Mouse (Mus musculus): Measurements from ENCODE around the gene Smpd2. TPM values are rescaled to one million over a fixed set of nuclear protein-coding genes. Genes with fewer than 3 reads are reported as not detected.
"Not testable (repeated sequence)": the region's sequence is repeated elsewhere in the genome, so short reads cannot be mapped to it uniquely, and the experiment has no call there.

Gene Smpd2
- polyA plus RNA-seq, 1 experiment from 2014 or later: 51.5 TPM

- peak; percentile 63 for TF ChIP-seq EP300 (optimal IDR thresholded peaks at IDR 0.05)
- TF ChIP-seq CTCF (IDR thresholded peaks at IDR 0.05; ENCODE audit: low read depth): peak; percentile 6; the same call in 1 of the 2 replicates
- Histone ChIP-seq H3K4me1 (replicated peaks; ENCODE audit: control insufficient read depth, insufficient read depth) (no peaks in the 10 kb centered on the region), H3K9me3 (ENCODE audit: control insufficient read depth, low read length) (no peaks in the 10 kb centered on the region), H3K4me3 (ENCODE audit: low read depth, low read length) (peak within 1 kb of the TSS; percentile 92), H3K36me3 (ENCODE audit: control insufficient read depth, insufficient read depth, low read length) (no peaks in the 10 kb centered on the region), H3K27ac (replicated peaks) (peak within 1 kb of the TSS; percentile 98), H3K9ac (ENCODE audit: low read length) (peak within 1 kb of the TSS; percentile 96), H3K27me3 (ENCODE audit: control insufficient read depth, insufficient read depth, low read length) (no peaks in the 10 kb centered on the region), H3K4me2 (replicated peaks; ENCODE audit: low read depth) (peak within 1 kb of the TSS; percentile 65)
- ATAC-seq (ENCODE audit: low FRiP score, low TSS enrichment): peak; percentile 94
- DNase-seq (ENCODE audit: low spot score): peak; percentile 94
- under 1% methylated on average over 63 of the region's 69 CpGs for WGBS
Measured at GRCm38 (mm10) chr10:41518981-41519618, 28.9 kb upstream of the Smpd2 start, which contains the start of gene Cd164. Gene Cd164, plus strand, starts transcription at chr10:41519414.

GRCm38 (mm10) chr10:41518508-41518980, 28.4 kb upstream of the Smpd2 start:
- under 1% methylated on average over 23 of the region's 23 CpGs for WGBS
- Histone ChIP-seq H3K9me3 (ENCODE audit: control insufficient read depth, low read length) (no peaks in the 10 kb centered on the region), H3K36me3 (ENCODE audit: control insufficient read depth, insufficient read depth, low read length) (no peaks in the 10 kb centered on the region), H3K9ac (ENCODE audit: low read length) (peak overlapping the region; percentile 62), H3K4me1 (replicated peaks; ENCODE audit: control insufficient read depth, insufficient read depth) (no peaks in the 10 kb centered on the region), H3K27me3 (ENCODE audit: control insufficient read depth, insufficient read depth, low read length) (no peaks in the 10 kb centered on the region), H3K4me3 (ENCODE audit: low read depth, low read length) (peak overlapping the region; percentile 92), H3K27ac (replicated peaks) (peak overlapping the region; percentile 98), H3K4me2 (replicated peaks; ENCODE audit: low read depth) (peak overlapping the region; percentile 65)
- no peak for TF ChIP-seq EP300 (optimal IDR thresholded peaks at IDR 0.05)
- peak; percentile 80 for TF ChIP-seq CTCF (IDR thresholded peaks at IDR 0.05; ENCODE audit: low read depth)
- DNase-seq (ENCODE audit: low spot score) (peak; percentile 82), ATAC-seq (ENCODE audit: low FRiP score, low TSS enrichment) (peak; percentile 73)

- Histone ChIP-seq H3K9me3 (ENCODE audit: control insufficient read depth, low read length) (no peaks in the 10 kb centered on the region), H3K9ac (ENCODE audit: low read length) (no peak overlapping the region), H3K4me3 (ENCODE audit: low read depth, low read length) (no peak overlapping the region), H3K4me2 (replicated peaks; ENCODE audit: low read depth) (no peak overlapping the region), H3K27ac (replicated peaks) (no peak overlapping the region), H3K4me1 (replicated peaks; ENCODE audit: control insufficient read depth, insufficient read depth) (no peaks in the 10 kb centered on the region), H3K36me3 (ENCODE audit: control insufficient read depth, insufficient read depth, low read length) (no peaks in the 10 kb centered on the region), H3K27me3 (ENCODE audit: control insufficient read depth, insufficient read depth, low read length) (no peaks in the 10 kb centered on the region)
- ATAC-seq (ENCODE audit: low FRiP score, low TSS enrichment) (no peak), DNase-seq (ENCODE audit: low spot score) (no peak)
- TF ChIP-seq CTCF (IDR thresholded peaks at IDR 0.05; ENCODE audit: low read depth) (no peak), EP300 (optimal IDR thresholded peaks at IDR 0.05) (no peak)
Measured at GRCm38 (mm10) chr10:41514921-41515320, 24.8 kb upstream of the Smpd2 start.

- DNase-seq (ENCODE audit: low spot score): no peak
- no peaks in the 10 kb centered on the region for H3K9me3 ChIP-seq (ENCODE audit: control insufficient read depth, low read length)
Measured at GRCm38 (mm10) chr10:41514301-41514700, 24.1 kb upstream of the Smpd2 start.

GRCm38 (mm10) chr10:41509160-41509559, 19.0 kb upstream of the Smpd2 start:
- Histone ChIP-seq H3K27me3 (ENCODE audit: control insufficient read depth, insufficient read depth, low read length) (no peaks in the 10 kb centered on the region), H3K36me3 (ENCODE audit: control insufficient read depth, insufficient read depth, low read length) (no peaks in the 10 kb centered on the region), H3K4me3 (ENCODE audit: low read depth, low read length) (no peak overlapping the region), H3K4me2 (replicated peaks; ENCODE audit: low read depth) (no peak overlapping the region), H3K9ac (ENCODE audit: low read length) (no peak overlapping the region), H3K9me3 (ENCODE audit: control insufficient read depth, low read length) (no peaks in the 10 kb centered on the region), H3K27ac (replicated peaks) (no peak overlapping the region), H3K4me1 (replicated peaks; ENCODE audit: control insufficient read depth, insufficient read depth) (no peaks in the 10 kb centered on the region)
- DNase-seq (ENCODE audit: low spot score) (no peak), ATAC-seq (ENCODE audit: low FRiP score, low TSS enrichment) (no peak)
- WGBS: 33% methylated on average over 2 of the region's 2 CpGs
- TF ChIP-seq EP300 (optimal IDR thresholded peaks at IDR 0.05) (no peak), CTCF (IDR thresholded peaks at IDR 0.05; ENCODE audit: low read depth) (peak; percentile 75)

More at GRCm38 (mm10) chr10:41514301-41514700, 24.1 kb upstream of the Smpd2 start:
- no peaks in the 10 kb centered on the region for H3K27me3 ChIP-seq (ENCODE audit: control insufficient read depth, insufficient read depth, low read length)
- 75% methylated on average over 4 of the region's 4 CpGs for WGBS
- no peaks in the 10 kb centered on the region for H3K36me3 ChIP-seq (ENCODE audit: control insufficient read depth, insufficient read depth, low read length)
- H3K27ac ChIP-seq (replicated peaks): no peak overlapping the region
- no peak overlapping the region for H3K4me2 ChIP-seq (replicated peaks; ENCODE audit: low read depth)
- H3K4me3 ChIP-seq (ENCODE audit: low read depth, low read length): no peak overlapping the region
- TF ChIP-seq CTCF (IDR thresholded peaks at IDR 0.05; ENCODE audit: low read depth): no peak
- TF ChIP-seq EP300 (optimal IDR thresholded peaks at IDR 0.05): no peak
- ATAC-seq (ENCODE audit: low FRiP score, low TSS enrichment): no peak
- H3K9ac ChIP-seq (ENCODE audit: low read length): no peak overlapping the region
- H3K4me1 ChIP-seq (replicated peaks; ENCODE audit: control insufficient read depth, insufficient read depth): no peaks in the 10 kb centered on the region

GRCm38 (mm10) chr10:41505446-41505845, 15.3 kb upstream of the Smpd2 start:
- peak; percentile 72; the same call in 1 of the 2 replicates for ATAC-seq (ENCODE audit: low FRiP score, low TSS enrichment)
- not testable (repeated sequence) for H3K36me3 ChIP-seq (ENCODE audit: control insufficient read depth, insufficient read depth, low read length); H3K27ac ChIP-seq (replicated peaks); H3K4me3 ChIP-seq (ENCODE audit: low read depth, low read length); H3K9ac ChIP-seq (ENCODE audit: low read length); H3K4me2 ChIP-seq (replicated peaks; ENCODE audit: low read depth); H3K9me3 ChIP-seq (ENCODE audit: control insufficient read depth, low read length); H3K4me1 ChIP-seq (replicated peaks; ENCODE audit: control insufficient read depth, insufficient read depth); H3K27me3 ChIP-seq (ENCODE audit: control insufficient read depth, insufficient read depth, low read length)
- 7% methylated on average over 3 of the region's 3 CpGs for WGBS
- TF ChIP-seq CTCF (IDR thresholded peaks at IDR 0.05; ENCODE audit: low read depth): peak; percentile 90
- DNase-seq (ENCODE audit: low spot score): peak; percentile 58
